Mouse (Mus musculus): ENCODE results near the gene Ccdc88c.

Gene Ccdc88c

GRCm38 (mm10) chr12:100997830-100998563, 30.9 kb downstream of the Ccdc88c start:
- no peak for DNase-seq (ENCODE audit: low read depth, low spot score)

GRCm38 (mm10) chr12:100996378-100996898, 32.4 kb downstream of the Ccdc88c start:
- DNase-seq (ENCODE audit: low read depth, low spot score), result no peak

- no peak for DNase-seq (ENCODE audit: low read depth, low spot score)
Observed at GRCm38 (mm10) chr12:100995607-100996377, 33.1 kb downstream of the Ccdc88c start.

- DNase-seq (ENCODE audit: low read depth, low spot score), result peak; percentile 74
Observed at GRCm38 (mm10) chr12:100994140-100995015, 34.5 kb downstream of the Ccdc88c start.

- no peak for DNase-seq (ENCODE audit: low read depth, low spot score)
Observed at GRCm38 (mm10) chr12:100993146-100993545, 35.7 kb downstream of the Ccdc88c start.

GRCm38 (mm10) chr12:100992505-100992904, 36.4 kb downstream of the Ccdc88c start:
- DNase-seq (ENCODE audit: low read depth, low spot score), result no peak

GRCm38 (mm10) chr12:100991119-100991518, 37.7 kb downstream of the Ccdc88c start:
- no peak for DNase-seq (ENCODE audit: low read depth, low spot score)

- no peak for DNase-seq (ENCODE audit: low read depth, low spot score)
Observed at GRCm38 (mm10) chr12:100990291-100990690, 38.6 kb downstream of the Ccdc88c start.

- DNase-seq (ENCODE audit: low read depth, low spot score), result no peak
Observed at GRCm38 (mm10) chr12:100989780-100990288, 39.0 kb downstream of the Ccdc88c start.

- DNase-seq (ENCODE audit: low read depth, low spot score), result no peak
Observed at GRCm38 (mm10) chr12:100988324-100989130, 40.3 kb downstream of the Ccdc88c start.

- DNase-seq (ENCODE audit: low read depth, low spot score), result no peak
Observed at GRCm38 (mm10) chr12:100986423-100986822, 42.4 kb downstream of the Ccdc88c start.

- peak; percentile 26 for DNase-seq (ENCODE audit: low read depth, low spot score)
Observed at GRCm38 (mm10) chr12:100985793-100986157, 43.1 kb downstream of the Ccdc88c start.

GRCm38 (mm10) chr12:100985050-100985792, 43.6 kb downstream of the Ccdc88c start:
- no peak for DNase-seq (ENCODE audit: low read depth, low spot score)

GRCm38 (mm10) chr12:100983565-100983964, 45.3 kb downstream of the Ccdc88c start:
- no peak for DNase-seq (ENCODE audit: low read depth, low spot score)

GRCm38 (mm10) chr12:100982217-100982616, 46.6 kb downstream of the Ccdc88c start:
- no peak for DNase-seq (ENCODE audit: low read depth, low spot score)

- no peak for DNase-seq (ENCODE audit: low read depth, low spot score)
Observed at GRCm38 (mm10) chr12:100980551-100981008, 48.3 kb downstream of the Ccdc88c start.

GRCm38 (mm10) chr12:100979616-100980015, 49.2 kb downstream of the Ccdc88c start:
- no peak for DNase-seq (ENCODE audit: low read depth, low spot score)

- no peak for DNase-seq (ENCODE audit: low read depth, low spot score)
Observed at GRCm38 (mm10) chr12:100977958-100978725, 50.7 kb downstream of the Ccdc88c start.

- no peak for DNase-seq (ENCODE audit: low read depth, low spot score)
Observed at GRCm38 (mm10) chr12:100977551-100977950, 51.3 kb downstream of the Ccdc88c start.

Measured in A20 (cell line).